Mouse (Mus musculus): ENCODE data around the gene Anks1b.

GRCm38 (mm10) chr10:90947043-90947442, 1073.7 kb downstream of the Anks1b start:
- TF ChIP-seq CTCF (IDR thresholded peaks at IDR 0.05) (no peak), EP300 (IDR thresholded peaks at IDR 0.05) (no peak)

All from lung, postnatal 0 days (tissue).